Mouse (Mus musculus) bone marrow macrophage, adult 2 months (primary cell): ENCODE measurements at regions not wholly inside any gene's neighbourhood (a gene's known extent, or its start where the extent isn't known, plus 50 kb on each side); places are given as distances from the start of the nearest gene placed in this dataset.

Experiments
- CTCF ChIP-seq: IDR thresholded peaks from 2 replicates; pipeline ENCODE4 v1.5.1; 2012; ENCODE audit warnings: low read depth, mild to moderate bottlenecking, low read length, moderate library complexity
- POLR2A ChIP-seq: IDR thresholded peaks from 2 replicates; pipeline ENCODE4 v1.6.1; 2012; ENCODE audit warnings: mild to moderate bottlenecking, low read depth, low read length, borderline replicate concordance

DNA sequence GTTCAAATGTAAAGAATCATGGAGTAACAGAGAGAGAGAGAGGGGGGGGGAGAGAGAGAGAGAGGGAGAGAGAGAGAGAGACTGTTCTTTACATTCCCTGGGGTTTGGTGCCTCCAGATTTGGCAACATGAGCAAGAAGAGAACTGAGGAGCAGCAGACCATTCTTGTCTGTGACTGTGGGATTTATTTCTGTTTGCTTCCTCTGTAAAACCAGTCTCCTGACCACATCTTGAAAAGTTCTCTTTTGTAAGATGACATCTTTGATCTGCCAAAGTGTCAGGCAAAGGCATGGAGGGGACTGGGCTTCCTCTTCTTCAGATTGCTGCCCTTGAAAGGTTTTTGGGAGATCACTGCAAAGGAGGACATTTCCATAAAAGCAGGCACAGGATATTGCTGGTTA is 376.3 kb downstream of the Kcnj2 start:
- TF ChIP-seq CTCF (no peak), POLR2A (no peak)
